Mouse (Mus musculus) lung, embryonic 16.5 days (tissue): ENCODE results near the gene Cmtr1. TPM values are rescaled to one million over a fixed set of nuclear protein-coding genes. Genes with fewer than 3 reads are reported as not detected.
A peak's percentile ranks its signal among the peaks of the same experiment; 100 is the strongest.
"Not testable (repeated sequence)": the region's sequence is repeated elsewhere in the genome, so short reads cannot be mapped to it uniquely, and the experiment has no call there.

Experiments used
- ATAC-seq: fragments of 200-750 bp; cut with Nextera tagmentation; 2 replicates; pipeline ENCODE4 v1.8.0; 2017; ENCODE audit warnings: low read depth, mild to moderate bottlenecking, moderate library complexity
- H3K27ac ChIP-seq: fragments of 300-500 bp; sonication (generic); 2 replicates; pipeline ENCODE4 v1.5.1; 2014; ENCODE audit warnings: mild to moderate bottlenecking, control low read depth, low read length
- H3K27me3 ChIP-seq: fragments of 300-500 bp; sonication (generic); 2 replicates; pipeline ENCODE4 v1.6.1; 2014; ENCODE audit warnings: low read depth, low read length, mixed read lengths; ENCODE audit not compliant: control insufficient read depth, insufficient read depth
- H3K36me3 ChIP-seq: fragments of 300-500 bp; sonication (generic); 2 replicates; pipeline ENCODE4 v1.6.1; 2014; ENCODE audit warnings: low read length; ENCODE audit not compliant: control insufficient read depth, insufficient read depth
- H3K4me1 ChIP-seq: fragments of 300-500 bp; sonication (generic); replicated peaks from 2 replicates; pipeline ENCODE4 v1.6.1; 2014; ENCODE audit warnings: low read length, mixed read lengths; ENCODE audit not compliant: control insufficient read depth, insufficient read depth
- H3K4me2 ChIP-seq: fragments of 300-500 bp; sonication (generic); 2 replicates; pipeline ENCODE4 v1.6.1; 2014; ENCODE audit warnings: low read depth, low read length, control low read depth
- H3K4me3 ChIP-seq: fragments of 300-500 bp; sonication (generic); 2 replicates; pipeline ENCODE4 v1.5.1; 2014; ENCODE audit warnings: mild to moderate bottlenecking, low read length, control low read depth
- H3K9ac ChIP-seq: fragments of 300-500 bp; sonication (generic); 2 replicates; pipeline ENCODE4 v1.6.1; 2014; ENCODE audit warnings: low read length, control low read depth
- H3K9me3 ChIP-seq: fragments of 300-500 bp; sonication (generic); 2 replicates; pipeline ENCODE4 v1.6.1; 2016; ENCODE audit warnings: low read length; ENCODE audit not compliant: control insufficient read depth
- WGBS: fragments of 180-500 bp; shearing (Covaris S2); extraction: QIAGEN DNeasy Blood & Tissue Kit; methylation state at CpG from one replicate; pipeline ENCODE4 v1.1.7; 2014; 5-methylcytosine and 5-hydroxymethylcytosine counted together
- polyA plus RNA-seq: library from polyadenylated mRNA; unstranded; fragments of >200 nt; fragmentation: Nextera tagmentation; extraction: Ambion mirVana; gene quantifications from 2 replicates; pipeline ENCODE4 v1.2.1, GENCODE M21; 2015

Gene Cmtr1
- polyA plus RNA-seq, result 128 and 138 TPM in 2 replicates

- Histone ChIP-seq H3K9me3 (no peaks in the 10 kb centered on the region), H3K4me1 (peaks cover 3% of the 10 kb centered on the region), H3K4me3 (peak within 1 kb of the TSS; percentile 99), H3K9ac (peak within 1 kb of the TSS; percentile 96), H3K36me3 (peaks cover 8% of the 10 kb centered on the region), H3K4me2 (peak within 1 kb of the TSS; percentile 81), H3K27me3 (no peaks in the 10 kb centered on the region), H3K27ac (peak within 1 kb of the TSS; percentile 92)
- WGBS, result under 1% methylated on average over 41 of the region's 41 CpGs
- ATAC-seq, result peak; percentile 99
Measured at GRCm38 (mm10) chr17:29660076-29660761, at the start of gene Cmtr1. TSS of gene Cmtr1 (plus strand) at chr17:29660595.

- H3K9ac ChIP-seq, H3K4me3 ChIP-seq, H3K27ac ChIP-seq, H3K9me3 ChIP-seq, H3K27me3 ChIP-seq, H3K36me3 ChIP-seq, ATAC-seq, H3K4me2 ChIP-seq: not testable (repeated sequence)
- peaks cover 14% of the 10 kb centered on the region for H3K4me1 ChIP-seq
- WGBS, result 85% methylated on average over 5 of the region's 5 CpGs
Measured at GRCm38 (mm10) chr17:29613453-29613852, 46.9 kb upstream of the Cmtr1 start.

- peak within 1 kb of the TSS; percentile 95 for H3K4me3 ChIP-seq
- H3K9me3 ChIP-seq, result no peaks in the 10 kb centered on the region
- H3K4me1 ChIP-seq, result peaks cover 14% of the 10 kb centered on the region
- H3K27ac ChIP-seq, result peak within 1 kb of the TSS; percentile 97
- 2% methylated on average over 52 of the region's 52 CpGs for WGBS
- no peaks in the 10 kb centered on the region for H3K27me3 ChIP-seq
- H3K9ac ChIP-seq, result peak within 1 kb of the TSS; percentile 98
- peak within 1 kb of the TSS; percentile 71 for H3K4me2 ChIP-seq
- no peaks in the 10 kb centered on the region for H3K36me3 ChIP-seq
- peak; percentile 97 for ATAC-seq
Measured at GRCm38 (mm10) chr17:29614115-29615023, 46.0 kb upstream of the Cmtr1 start, which contains the start of the genes Rnf8 and Gm28043. TSS of gene Rnf8 (plus strand) at chr17:29614790. TSS of gene Gm28043 (plus strand) at chr17:29614876.

- under 1% methylated on average over 41 of the region's 43 CpGs for WGBS
- H3K9me3 ChIP-seq, result no peaks in the 10 kb centered on the region
- ATAC-seq, result peak; percentile 68
Measured at GRCm38 (mm10) chr17:29615024-29615551, 45.3 kb upstream of the Cmtr1 start.

GRCm38 (mm10) chr17:29615616-29616015 is 44.8 kb upstream of the Cmtr1 start:
- H3K4me3 ChIP-seq, result peak overlapping the region; percentile 95
- no peaks in the 10 kb centered on the region for H3K27me3 ChIP-seq
- peak overlapping the region; percentile 98 for H3K9ac ChIP-seq
- no peak for ATAC-seq
- H3K9me3 ChIP-seq, result no peaks in the 10 kb centered on the region
- WGBS, result 9% methylated on average over 4 of the region's 4 CpGs
- peaks cover 14% of the 10 kb centered on the region for H3K4me1 ChIP-seq
- H3K36me3 ChIP-seq, result no peaks in the 10 kb centered on the region; the same call in 1 of the 2 replicates
- peak overlapping the region; percentile 71 for H3K4me2 ChIP-seq
- peak overlapping the region; percentile 97 for H3K27ac ChIP-seq

More at GRCm38 (mm10) chr17:29615024-29615551, 45.3 kb upstream of the Cmtr1 start:
- Histone ChIP-seq H3K36me3 (no peaks in the 10 kb centered on the region; the same call in 1 of the 2 replicates), H3K27ac (peak overlapping the region; percentile 97), H3K4me2 (peak overlapping the region; percentile 71), H3K4me1 (peaks cover 14% of the 10 kb centered on the region), H3K4me3 (peak overlapping the region; percentile 95), H3K9ac (peak overlapping the region; percentile 98), H3K27me3 (no peaks in the 10 kb centered on the region)

GRCm38 (mm10) chr17:29619231-29619630 is 41.2 kb upstream of the Cmtr1 start:
- 55% methylated on average over 3 of the region's 3 CpGs for WGBS
- peaks cover 21% of the 10 kb centered on the region for H3K36me3 ChIP-seq

GRCm38 (mm10) chr17:29623488-29623887 is 36.9 kb upstream of the Cmtr1 start:
- Histone ChIP-seq H3K4me3 (no peak overlapping the region), H3K4me2 (no peak overlapping the region), H3K9ac (no peak overlapping the region), H3K36me3 (peaks cover 39% of the 10 kb centered on the region), H3K4me1 (no peaks in the 10 kb centered on the region), H3K27ac (no peak overlapping the region), H3K27me3 (no peaks in the 10 kb centered on the region), H3K9me3 (no peaks in the 10 kb centered on the region)
- ATAC-seq, result no peak
- 89% methylated on average over 8 of the region's 8 CpGs for WGBS

More at GRCm38 (mm10) chr17:29619231-29619630, 41.2 kb upstream of the Cmtr1 start:
- H3K9me3 ChIP-seq, result no peaks in the 10 kb centered on the region
- H3K27ac ChIP-seq, result no peak overlapping the region
- no peak overlapping the region for H3K9ac ChIP-seq
- no peak for ATAC-seq
- no peak overlapping the region for H3K4me3 ChIP-seq
- no peaks in the 10 kb centered on the region for H3K27me3 ChIP-seq
- H3K4me2 ChIP-seq, result no peak overlapping the region
- peaks cover 14% of the 10 kb centered on the region for H3K4me1 ChIP-seq

- Histone ChIP-seq H3K4me2 (no peak overlapping the region), H3K27ac (no peak overlapping the region), H3K36me3 (peaks cover 42% of the 10 kb centered on the region), H3K9ac (no peak overlapping the region), H3K4me3 (no peak overlapping the region), H3K27me3 (no peaks in the 10 kb centered on the region), H3K4me1 (no peaks in the 10 kb centered on the region), H3K9me3 (no peaks in the 10 kb centered on the region)
- ATAC-seq, result no peak
- WGBS, result 91% methylated on average over 9 of the region's 9 CpGs
Measured at GRCm38 (mm10) chr17:29627285-29627684, 33.1 kb upstream of the Cmtr1 start.

GRCm38 (mm10) chr17:29628946-29629345 is 31.4 kb upstream of the Cmtr1 start:
- Histone ChIP-seq H3K27me3 (no peaks in the 10 kb centered on the region), H3K4me1 (no peaks in the 10 kb centered on the region), H3K9me3 (no peaks in the 10 kb centered on the region), H3K4me3 (no peak overlapping the region), H3K36me3 (peaks cover 35% of the 10 kb centered on the region), H3K4me2 (no peak overlapping the region), H3K9ac (no peak overlapping the region), H3K27ac (no peak overlapping the region)
- 94% methylated on average over 5 of the region's 5 CpGs for WGBS
- no peak for ATAC-seq
